Mouse (Mus musculus) ES-E14 (cell line): ENCODE measurements at regions not wholly inside any gene's neighbourhood (a gene's known extent, or its start where the extent isn't known, plus 50 kb on each side); places are given as distances from the start of the nearest gene placed in this dataset.

Source experiments
- HCFC1 ChIP-seq: IDR thresholded peaks from 2 replicates; pipeline ENCODE4 v1.6.1; 2012; ENCODE audit warnings: low read length, inconsistent platforms, borderline replicate concordance; ENCODE audit not compliant: insufficient read depth
- ZC3H11A ChIP-seq: IDR thresholded peaks from 2 replicates; pipeline ENCODE4 v1.6.1; 2012; ENCODE audit warnings: low read depth, mild to moderate bottlenecking, inconsistent platforms, low read length, borderline replicate concordance

- TF ChIP-seq ZC3H11A (no peak), HCFC1 (no peak)
Measured at GRCm38 (mm10) chrX:99541916-99542315, 70.8 kb upstream of the Pja1 start.
